Mouse (Mus musculus): ENCODE results near the gene Cog1.
"Not testable (repeated sequence)": the region's sequence is repeated elsewhere in the genome, so short reads cannot be mapped to it uniquely, and the experiment has no call there.

Cog1 gene

DNA sequence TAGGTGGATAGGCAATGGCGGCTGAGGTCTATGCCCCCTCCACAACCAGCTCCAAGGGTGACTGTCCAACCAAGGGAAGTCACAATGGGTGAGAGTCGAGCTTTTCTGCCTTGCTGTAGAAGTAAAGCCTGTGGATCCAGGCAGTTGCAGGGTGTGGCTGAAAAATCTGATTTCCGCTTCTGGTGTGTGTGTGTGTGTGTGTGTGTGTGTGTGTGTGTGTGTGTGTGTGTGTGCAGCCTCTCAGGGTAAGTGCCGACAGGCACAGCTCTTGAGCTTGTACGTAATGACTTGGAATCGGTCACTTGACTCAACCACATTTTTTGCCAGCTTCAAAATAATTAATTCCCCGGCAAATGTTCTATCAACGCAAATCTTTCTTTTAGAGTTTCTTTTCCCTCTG lies 17.7 kb upstream of the Cog1 start:
- DNase-seq (ENCODE audit: extremely low spot score, low read depth, low spot score) = no peak

DNA sequence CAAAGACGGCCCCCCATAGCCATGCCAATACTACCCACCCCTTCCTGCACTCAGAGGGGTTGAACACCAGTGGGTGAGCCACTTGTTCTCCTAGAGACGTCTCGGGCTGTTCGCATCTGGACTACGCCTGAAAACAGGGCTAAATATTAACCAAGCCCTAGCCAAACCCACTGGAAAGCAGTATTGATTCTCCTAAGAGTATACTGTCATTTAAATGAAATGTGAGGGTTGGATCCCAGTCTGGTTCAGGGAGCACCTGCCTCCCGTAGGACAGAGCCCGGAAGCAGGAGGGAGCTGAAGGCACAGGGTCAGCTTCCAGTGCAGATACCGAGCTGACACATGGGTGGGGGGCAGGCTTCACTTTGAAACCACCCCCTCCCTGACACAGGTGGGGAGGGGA lies 17.1 kb upstream of the Cog1 start:
- DNase-seq (ENCODE audit: extremely low spot score, low read depth, low spot score) = no peak

DNA sequence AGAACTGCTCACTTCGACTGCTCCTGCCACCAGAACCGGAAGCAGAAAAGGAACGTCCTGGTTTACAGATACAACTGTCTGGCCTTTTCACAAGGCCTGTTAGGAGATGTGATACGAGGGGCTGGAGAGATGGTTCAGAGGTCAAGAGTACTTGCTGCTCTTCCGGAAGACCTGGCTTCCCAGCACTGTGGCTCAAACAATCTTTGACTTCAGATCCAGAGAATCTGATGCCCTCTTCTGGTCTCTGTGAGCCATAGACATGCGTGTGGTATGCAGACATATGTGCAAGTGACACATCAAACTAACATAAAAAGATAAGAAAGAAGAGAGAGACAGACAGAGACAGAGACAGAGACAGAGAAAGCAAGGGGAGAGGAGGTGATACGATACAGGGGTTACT lies 16.7 kb upstream of the Cog1 start:
- no peak for DNase-seq (ENCODE audit: extremely low spot score, low read depth, low spot score)

DNA sequence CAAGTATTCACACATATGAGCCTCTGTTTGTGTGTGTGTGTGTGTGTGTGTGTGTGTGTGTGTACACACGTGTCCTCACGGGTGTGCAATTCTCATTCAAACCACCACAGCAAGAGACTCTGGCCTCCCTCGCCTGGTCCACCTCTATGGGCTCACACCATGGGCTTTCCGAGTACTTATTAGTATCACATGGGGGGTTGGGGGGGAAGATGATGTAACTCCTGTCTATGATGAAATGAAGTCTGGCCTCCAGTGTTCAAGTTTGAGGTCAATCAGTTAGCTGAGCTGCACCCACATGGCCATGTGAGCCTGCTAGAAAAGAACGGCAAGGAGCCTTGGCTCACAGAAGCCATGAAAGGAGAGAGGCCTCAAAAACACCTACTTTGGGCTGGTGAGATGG lies 15.6 kb upstream of the Cog1 start:
- no peak for DNase-seq (ENCODE audit: extremely low spot score, low read depth, low spot score)

DNA sequence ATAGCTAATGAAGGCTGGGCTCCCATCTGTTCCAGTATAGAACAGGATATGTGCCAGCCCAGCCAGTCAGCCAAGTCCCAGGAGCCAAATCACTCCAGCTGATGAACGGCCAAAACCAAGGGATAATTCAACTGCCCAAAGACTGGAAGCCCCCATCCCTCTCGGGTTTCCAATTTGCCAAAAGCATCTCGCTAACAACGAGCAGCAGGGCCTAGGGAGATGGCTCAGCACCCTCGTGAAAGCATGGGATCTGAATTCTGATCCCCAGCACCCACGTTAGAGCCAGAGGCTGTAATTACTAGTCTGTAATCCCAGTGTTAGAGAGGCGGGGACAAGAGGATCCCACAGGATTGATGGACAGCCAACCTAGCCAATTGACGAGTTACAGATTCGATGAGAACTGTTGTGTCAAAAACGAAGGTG lies 14.3 kb upstream of the Cog1 start:
- DNase-seq (ENCODE audit: extremely low spot score, low read depth, low spot score) = no peak

DNA sequence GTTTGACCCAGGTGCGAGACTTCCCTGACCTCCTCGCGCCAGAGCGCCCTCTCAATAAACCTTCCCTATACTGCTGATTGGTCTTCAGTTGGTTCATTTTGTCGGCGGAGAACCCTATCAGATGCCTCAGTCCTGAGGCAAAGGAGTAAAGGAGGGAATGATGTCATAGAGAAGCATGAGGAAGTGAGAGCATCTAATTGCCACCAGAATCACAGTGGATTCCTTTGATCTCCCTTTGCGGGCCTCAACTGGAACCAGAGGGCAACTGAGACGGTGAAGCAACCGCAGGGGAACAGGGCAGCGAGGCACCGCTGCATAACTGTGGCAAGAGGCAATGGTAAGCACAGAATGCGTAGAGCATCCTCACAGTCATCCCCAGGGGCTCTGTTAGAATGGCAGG lies 10.3 kb upstream of the Cog1 start:
- DNase-seq (ENCODE audit: extremely low spot score, low read depth, low spot score) = no peak

DNA sequence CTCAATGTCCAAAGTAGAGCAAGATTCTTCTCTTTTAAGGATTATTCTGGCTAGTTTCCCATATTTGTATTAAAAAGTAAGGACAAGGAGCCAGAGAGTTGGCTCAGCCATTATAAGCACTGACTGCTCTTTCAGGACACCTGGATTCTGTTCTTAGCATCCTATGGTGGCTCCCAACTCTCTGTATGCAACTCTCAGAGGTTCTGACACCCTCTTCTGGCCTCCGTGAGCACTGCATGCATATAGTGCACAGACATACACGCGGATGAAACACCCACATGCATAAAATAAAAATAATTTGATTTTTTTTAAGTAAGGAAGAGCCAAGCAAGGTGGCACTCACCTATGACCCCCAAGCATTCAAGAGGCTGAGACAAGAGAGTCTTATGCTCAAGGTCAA lies 3.8 kb upstream of the Cog1 start:
- no peak for DNase-seq (ENCODE audit: extremely low spot score, low read depth, low spot score)

DNA sequence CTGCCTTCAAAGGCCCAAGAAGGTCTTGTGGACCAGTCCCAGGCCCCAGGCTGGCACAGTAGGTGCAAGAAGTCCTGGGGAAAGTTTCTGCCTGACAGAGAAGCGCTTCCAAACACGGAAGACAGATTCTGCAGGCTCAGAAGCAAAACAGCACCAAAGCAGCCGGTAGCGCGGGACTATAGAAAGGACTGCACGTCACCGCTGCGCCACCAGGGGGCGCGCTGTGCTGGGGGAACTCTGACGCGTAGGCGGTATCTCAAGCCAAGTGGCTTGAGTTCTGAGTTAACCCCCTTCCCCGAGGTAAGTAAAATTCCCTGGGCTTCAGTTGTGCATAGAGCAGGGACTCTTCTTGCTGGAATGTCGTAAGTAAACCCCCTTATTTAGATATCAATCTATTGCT lies 817 bp upstream of the Cog1 start:
- peak; percentile 62 for DNase-seq (ENCODE audit: extremely low spot score, low read depth, low spot score)

DNA sequence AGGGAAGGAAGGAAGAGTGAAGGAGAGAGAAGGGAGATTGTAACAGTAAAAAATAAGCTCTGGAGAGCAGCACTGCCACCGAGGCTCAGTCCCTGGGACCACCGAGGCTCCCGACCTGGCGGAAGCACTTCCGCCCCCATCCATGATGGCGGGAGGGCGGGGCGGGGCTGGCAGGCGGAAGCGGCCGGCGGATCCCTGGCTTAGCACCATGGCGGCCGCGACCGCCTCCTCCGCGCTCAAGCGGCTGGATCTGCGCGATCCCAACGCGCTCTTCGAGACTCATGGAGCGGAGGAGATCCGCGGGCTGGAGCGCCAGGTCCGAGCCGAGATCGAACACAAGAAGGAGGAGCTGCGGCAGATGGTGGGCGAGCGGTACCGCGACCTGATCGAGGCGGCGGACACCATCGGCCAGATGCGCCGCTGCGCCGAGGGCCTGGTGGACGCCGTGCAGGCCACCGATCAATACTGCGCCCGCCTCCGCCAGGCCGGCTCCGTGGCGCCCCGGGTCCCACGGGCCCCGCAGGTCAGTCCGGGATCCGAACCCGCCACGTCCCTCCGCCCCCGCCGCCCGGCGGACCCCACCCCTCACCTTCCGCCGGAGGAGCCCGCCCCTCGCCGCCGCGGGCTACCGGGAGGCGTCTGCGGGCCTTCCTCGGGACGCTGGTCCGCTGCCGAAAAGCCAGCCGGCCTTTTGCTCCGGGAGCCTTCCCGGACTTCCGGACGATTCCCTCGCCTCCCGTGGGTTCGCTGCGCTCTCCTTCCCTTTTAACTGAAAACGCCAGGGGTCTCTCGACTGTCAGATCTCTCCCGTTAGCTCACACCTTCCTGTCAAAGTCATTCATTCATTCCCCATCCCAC lies 613 bp downstream of the Cog1 start, which contains the start of gene Slc39a11:
TSS of gene Slc39a11 (minus strand) at position 727 of the 858 bp plus-strand sequence.
- peak; percentile 39 for DNase-seq (ENCODE audit: extremely low spot score, low read depth, low spot score)

DNA sequence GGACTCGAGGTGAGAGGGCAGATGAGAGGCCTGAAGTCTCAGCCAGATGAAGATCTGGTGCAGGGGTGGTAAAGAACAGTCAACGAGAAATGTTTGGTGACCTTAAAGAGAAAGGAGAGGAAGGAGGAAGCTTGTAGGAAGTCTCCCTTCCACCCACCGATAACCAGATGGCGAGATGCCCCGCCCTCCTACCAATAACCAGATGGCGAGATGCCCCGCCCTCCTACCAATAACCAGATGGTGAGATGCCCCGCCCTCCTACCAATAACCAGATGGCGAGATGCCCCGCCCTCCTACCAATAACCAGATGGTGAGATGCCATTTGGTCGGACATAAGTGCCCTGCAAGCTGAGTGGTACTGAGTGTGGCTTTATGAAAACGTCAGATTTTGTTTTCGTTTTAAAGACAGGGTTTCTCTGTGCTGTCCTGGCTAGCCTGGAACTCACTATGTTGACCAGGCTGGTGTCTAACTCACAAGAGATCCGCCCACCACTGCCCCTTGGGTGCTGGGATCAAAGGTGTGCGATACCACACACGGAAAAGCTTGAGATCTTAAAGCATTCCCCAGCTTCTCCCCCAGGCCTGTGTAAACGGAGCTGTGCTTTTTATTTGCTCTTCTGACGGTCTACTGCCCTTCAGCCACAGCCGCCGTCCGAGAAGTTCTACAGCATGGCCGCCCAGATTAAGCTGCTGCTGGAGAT lies 2.4 kb downstream of the Cog1 start:
- DNase-seq (ENCODE audit: extremely low spot score, low read depth, low spot score) = no peak

DNA sequence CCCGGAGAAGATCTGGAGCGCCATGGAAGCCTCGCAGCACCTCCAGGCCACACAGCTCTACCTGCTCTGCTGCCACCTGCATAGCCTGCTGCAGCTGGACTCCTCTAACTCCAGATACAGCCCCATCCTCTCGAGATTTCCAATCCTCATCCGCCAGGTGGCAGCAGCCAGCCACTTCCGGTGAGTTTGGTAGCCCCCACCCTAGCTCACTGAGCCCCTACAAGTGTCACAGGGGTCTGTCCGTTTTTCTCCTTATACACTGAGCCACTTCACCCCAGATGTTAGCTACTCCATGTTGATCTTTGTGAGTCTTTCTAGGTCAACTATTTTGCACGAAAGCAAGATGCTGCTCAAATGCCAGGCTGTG lies 2.9 kb downstream of the Cog1 start:
- DNase-seq (ENCODE audit: extremely low spot score, low read depth, low spot score) = no peak

DNA sequence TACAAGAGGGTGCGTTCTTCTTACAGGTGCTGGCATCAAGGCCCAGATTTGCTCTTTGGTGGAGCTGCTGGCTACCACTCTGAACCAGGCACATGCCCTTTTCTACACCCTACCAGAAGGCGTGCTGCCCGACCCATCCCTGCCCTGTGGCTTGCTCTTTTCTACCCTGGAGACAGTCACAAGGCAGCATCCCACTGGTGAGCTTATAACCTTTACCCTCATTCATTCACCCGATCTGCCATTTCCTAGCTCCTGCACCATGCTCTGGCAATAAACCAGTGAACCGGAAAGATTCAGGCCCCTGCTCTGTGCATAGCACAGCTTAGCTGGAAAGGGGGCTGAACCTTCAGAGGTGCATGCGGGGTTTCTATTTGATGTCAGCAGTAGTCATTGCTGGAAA lies 3.5 kb downstream of the Cog1 start:
- no peak for DNase-seq (ENCODE audit: extremely low spot score, low read depth, low spot score)

DNA sequence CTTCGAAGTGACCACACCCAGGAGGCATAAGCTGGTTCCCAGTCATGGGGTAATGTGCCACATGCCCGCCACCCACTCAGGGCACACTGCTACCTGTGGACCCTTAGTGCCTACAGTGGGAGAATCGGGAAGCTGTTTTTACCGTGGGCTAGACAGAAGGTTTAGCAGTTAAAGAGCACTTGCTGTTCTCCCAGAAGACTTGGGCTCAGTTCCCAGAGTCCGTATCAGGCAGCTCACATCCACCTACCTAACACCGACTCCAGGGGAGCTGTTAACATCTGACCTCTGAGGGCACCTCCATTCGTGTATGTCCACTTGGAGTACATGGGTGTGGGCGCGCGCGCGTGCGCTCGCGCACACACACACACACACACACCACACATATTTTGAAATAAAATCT lies 5.1 kb downstream of the Cog1 start:
- no peak for DNase-seq (ENCODE audit: extremely low spot score, low read depth, low spot score)

DNA sequence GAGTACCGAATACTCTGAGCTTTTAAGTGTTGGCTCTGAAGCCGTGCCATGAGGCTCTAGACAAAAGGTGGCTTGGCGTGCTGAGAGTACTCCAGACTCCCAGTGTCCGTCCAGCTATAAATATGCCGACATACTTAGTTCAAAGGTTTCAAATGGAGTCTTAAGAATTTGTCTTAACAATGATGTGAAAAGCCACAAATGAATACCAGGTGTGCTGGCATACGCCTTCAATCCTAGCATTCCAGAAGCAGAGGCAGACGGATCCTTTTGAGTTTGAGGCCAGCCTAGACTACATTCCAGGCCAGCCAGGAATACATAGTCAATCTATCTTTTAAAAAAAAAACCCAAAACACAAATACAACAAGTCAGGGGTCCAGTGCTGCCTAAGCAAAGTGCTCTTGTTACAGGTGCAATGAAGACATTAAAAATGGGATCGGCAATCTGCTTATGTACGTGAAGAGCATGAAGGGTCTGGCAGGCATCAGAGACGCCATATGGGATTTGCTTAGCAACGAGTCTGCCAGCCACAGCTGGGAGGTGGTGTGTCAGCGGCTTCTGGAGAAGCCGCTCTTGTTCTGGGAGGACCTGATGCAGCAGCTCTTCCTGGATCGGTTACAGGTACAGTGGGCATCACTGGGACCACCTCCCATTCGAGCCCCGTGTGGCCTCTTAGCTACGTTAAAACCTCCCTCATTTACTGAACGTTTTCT lies 5.7 kb downstream of the Cog1 start:
- peak; percentile 35 for DNase-seq (ENCODE audit: extremely low spot score, low read depth, low spot score)

DNA sequence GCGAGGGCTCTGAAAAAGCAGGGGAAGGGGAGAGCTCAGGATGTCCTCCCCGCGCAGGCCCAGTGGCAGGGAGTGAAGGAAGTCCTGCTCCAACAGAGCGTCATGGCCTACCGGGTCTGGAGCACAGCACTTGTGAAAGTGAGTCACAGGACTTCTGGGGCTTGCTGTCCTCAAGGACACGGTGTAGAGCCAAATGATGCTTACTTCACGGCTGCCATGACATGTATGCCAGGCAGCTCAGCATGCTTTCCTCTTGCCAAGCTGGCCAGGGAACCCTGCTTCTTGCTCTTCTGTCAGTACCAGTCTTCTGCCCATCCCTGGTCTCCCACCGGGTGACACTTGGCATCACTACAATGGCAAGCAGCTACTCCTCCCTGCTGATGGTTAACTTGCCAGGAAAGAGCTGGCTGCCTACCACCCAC lies 7.6 kb downstream of the Cog1 start:
- no peak for DNase-seq (ENCODE audit: extremely low spot score, low read depth, low spot score)

DNA sequence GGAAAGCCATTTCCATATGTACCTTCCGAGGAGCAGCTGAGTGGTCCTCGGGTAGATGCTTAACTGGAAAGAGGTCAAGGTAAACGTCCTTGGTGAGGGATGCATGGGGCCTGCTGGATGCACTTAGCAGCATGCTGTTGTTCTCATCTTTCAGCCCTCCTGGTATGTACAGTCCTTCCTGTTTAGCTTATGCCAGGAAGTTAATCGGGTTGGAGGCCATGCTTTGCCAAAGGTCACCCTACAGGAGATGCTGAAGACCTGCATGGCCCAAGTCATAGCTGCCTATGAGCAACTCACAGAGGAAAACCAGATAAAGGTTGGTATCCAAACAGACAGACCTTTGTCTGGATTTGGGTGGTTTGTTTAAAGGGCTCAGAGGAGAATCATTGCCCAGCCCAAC lies 8.3 kb downstream of the Cog1 start:
- no peak for DNase-seq (ENCODE audit: extremely low spot score, low read depth, low spot score)

DNA sequence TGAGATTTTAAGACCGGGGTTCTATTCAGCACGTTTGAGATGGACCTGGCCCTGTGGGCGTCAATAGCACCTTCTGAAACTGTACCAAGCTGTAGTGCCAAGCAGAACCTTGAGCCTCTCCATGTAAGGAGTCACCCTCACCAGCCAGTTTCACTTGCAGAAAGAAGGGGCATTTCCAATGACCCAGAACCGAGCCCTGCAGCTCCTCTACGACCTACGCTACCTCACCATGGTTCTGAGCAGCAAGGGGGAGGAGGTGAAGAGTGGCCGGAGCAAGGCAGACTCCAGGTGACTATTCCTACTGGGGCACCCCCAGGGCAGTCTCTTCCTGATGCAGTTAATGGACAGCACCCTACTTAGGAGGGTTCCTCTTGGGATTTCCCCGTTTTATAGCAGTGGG lies 9.3 kb downstream of the Cog1 start:
- no peak for DNase-seq (ENCODE audit: extremely low spot score, low read depth, low spot score)

DNA sequence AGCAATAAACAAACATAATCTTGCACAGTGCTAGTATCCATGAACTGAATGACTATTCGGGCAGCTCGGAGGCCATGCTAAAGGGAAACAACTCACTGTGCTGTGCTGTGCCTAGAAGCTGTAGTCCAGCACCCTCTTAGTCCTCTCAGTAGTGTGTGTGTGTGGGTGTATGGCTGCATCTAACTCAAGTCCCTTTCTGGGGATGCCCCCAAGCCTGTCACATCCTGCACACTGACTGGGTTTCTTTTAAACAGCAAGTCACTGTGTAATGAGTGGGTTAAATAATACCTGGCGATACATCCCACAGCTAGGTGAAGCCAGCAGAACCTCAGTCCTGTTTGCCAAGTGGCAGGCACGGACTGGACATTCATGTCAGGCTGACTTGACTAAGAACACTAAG lies 9.8 kb downstream of the Cog1 start:
- no peak for DNase-seq (ENCODE audit: extremely low spot score, low read depth, low spot score)

DNA sequence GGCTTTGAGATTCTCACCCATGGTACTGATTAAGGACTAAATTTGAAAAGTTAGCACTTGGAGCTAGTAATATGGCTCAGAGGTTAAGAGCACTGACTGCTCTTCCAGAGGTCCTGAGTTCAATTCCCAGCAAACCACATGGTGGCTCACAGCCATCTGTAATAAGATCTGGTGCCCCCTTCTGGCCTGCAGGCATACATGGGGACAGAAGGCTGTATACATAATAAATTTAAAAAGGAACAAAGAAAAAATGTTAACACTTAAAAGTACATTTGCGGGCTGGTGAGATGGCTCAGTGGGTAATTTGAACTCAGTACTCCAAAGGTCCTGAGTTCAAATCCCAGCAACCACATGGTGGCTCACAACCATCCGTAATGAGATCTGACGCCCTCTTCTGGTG lies 11.2 kb downstream of the Cog1 start:
- not testable (repeated sequence) for DNase-seq (ENCODE audit: extremely low spot score, low read depth, low spot score)

DNA sequence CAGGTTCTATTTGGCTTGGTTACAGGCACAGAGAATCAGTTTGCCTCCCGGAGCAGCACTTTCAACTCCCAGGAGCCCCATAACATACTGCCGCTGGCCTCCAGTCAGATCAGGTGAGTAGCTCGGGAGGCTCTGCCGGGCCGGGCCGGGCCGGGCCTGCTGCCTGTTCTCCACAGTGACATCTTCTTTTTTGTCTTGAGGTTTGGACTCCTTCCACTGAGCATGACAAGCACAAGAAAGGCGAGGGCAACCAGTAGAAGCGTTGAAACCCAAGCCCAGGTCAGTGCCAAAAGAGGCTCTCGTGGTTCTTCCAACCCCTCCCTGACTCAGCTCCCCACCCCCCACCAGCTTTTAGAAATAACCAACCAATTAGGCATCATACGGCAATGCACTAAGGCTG lies 12.0 kb downstream of the Cog1 start:
- DNase-seq (ENCODE audit: extremely low spot score, low read depth, low spot score) = no peak

DNA sequence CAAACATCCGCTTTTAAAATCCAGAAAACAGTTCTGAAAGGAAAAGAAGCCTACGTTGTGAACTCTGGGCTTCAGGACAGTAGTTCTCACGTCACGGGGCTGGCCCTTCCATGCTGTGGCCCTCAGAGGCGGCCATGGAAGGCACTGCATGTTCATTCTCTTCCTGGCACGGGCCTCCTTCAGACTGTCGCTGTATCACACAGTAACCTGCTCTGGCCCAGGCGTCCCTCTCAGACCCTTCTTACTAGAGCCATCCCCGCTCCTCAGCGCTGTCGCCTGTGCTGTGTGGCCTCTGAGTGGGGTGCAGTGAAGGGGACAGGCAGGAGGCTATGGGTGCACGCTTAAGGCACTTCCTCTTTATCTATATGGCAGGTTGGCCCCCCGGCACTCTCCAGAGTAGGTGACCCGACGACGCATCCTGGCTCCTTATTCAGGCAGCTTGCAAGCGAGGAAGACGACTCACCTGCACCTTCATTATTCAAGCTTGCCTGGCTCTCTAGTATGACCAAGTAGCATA lies 12.9 kb downstream of the Cog1 start:
- no peak for DNase-seq (ENCODE audit: extremely low spot score, low read depth, low spot score)

DNA sequence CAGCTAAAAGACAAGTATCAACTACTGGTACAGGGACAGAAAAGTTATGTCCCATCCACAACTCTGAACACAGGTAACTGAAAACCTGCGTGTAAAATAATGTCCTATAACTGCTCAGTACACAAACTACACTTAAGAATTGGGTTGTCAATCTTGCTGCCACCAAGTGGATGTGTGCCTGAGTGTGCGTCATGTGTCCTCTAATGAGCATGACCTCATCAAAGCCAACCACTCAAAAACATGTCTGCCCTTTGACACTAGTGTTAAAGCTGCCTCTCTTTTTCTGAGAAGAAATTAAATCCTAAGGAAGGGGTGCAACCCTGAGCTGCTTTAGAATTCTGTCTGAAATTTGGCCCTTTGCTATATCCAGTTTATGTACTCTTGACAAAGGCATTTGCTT lies 15.3 kb downstream of the Cog1 start:
- DNase-seq (ENCODE audit: extremely low spot score, low read depth, low spot score) = no peak

Measured in hindlimb bud, embryonic 11.5 days (tissue).